Mouse (Mus musculus): ENCODE measurements around the gene Raly. TPM values are rescaled to one million over a fixed set of nuclear protein-coding genes. Genes with fewer than 3 reads are reported as not detected.

Raly gene
- total RNA-seq, 2 experiments from 2014 or later, result 99.4 to 101 TPM

- intact Hi-C loops (cut with DNase I), result no loop called here
- peak in 1 of 2 experiments; percentile 28 for DNase-seq (ENCODE audit: low spot score in 2 of 2)
Observed at GRCm38 (mm10) chr2:154782361-154782760, 8.5 kb upstream of the Raly start.

- DNase-seq (ENCODE audit: low spot score in 2 of 2), result no peak
- intact Hi-C loops (cut with DNase I), result no loop called here
Observed at GRCm38 (mm10) chr2:154782856-154783650, 7.8 kb upstream of the Raly start.

- DNase-seq (ENCODE audit: low spot score in 2 of 2), result peak in 1 of 2 experiments; percentile 43
- intact Hi-C loops (cut with DNase I), result no loop called here
Observed at GRCm38 (mm10) chr2:154785284-154785683, 5.6 kb upstream of the Raly start.

GRCm38 (mm10) chr2:154786187-154786586 lies 4.7 kb upstream of the Raly start:
- intact Hi-C loops (cut with DNase I), result no loop called here
- DNase-seq (ENCODE audit: low spot score in 2 of 2), result no peak

- intact Hi-C loops (cut with DNase I), result no loop called here
- no peak for DNase-seq (ENCODE audit: low spot score in 2 of 2)
Observed at GRCm38 (mm10) chr2:154786776-154787175, 4.1 kb upstream of the Raly start.

- intact Hi-C loops (cut with DNase I), result no loop called here
- DNase-seq (ENCODE audit: low spot score in 2 of 2), result no peak
Observed at GRCm38 (mm10) chr2:154789381-154789780, 1.5 kb upstream of the Raly start.

GRCm38 (mm10) chr2:154789977-154790655 lies 780 bp upstream of the Raly start:
- intact Hi-C loops (cut with DNase I), result loop anchor here (1.0 to 5.0 kb wide), 3 partner anchors 62 to 133 kb away; no protein-coding TSS in a partner anchor
- DNase-seq (ENCODE audit: low spot score in 2 of 2), result no peak

GRCm38 (mm10) chr2:154791661-154792642 lies 1.1 kb downstream of the Raly start:
- peak; percentile 43 to 57 for DNase-seq (ENCODE audit: low spot score in 2 of 2)
- intact Hi-C loops (cut with DNase I), result loop anchor here (5.0 kb wide), 2 partner anchors 60 to 135 kb away; no protein-coding TSS in a partner anchor

GRCm38 (mm10) chr2:154803372-154803771 lies 12.5 kb downstream of the Raly start:
- DNase-seq (ENCODE audit: low spot score in 2 of 2), result no peak
- intact Hi-C loops (cut with DNase I), result no loop called here

- no peak for DNase-seq (ENCODE audit: low spot score in 2 of 2)
- intact Hi-C loops (cut with DNase I), result no loop called here
Observed at GRCm38 (mm10) chr2:154803845-154804244, 12.9 kb downstream of the Raly start.

- intact Hi-C loops (cut with DNase I), result no loop called here
- DNase-seq (ENCODE audit: low spot score in 2 of 2), result no peak
Observed at GRCm38 (mm10) chr2:154807689-154808088, 16.8 kb downstream of the Raly start.

GRCm38 (mm10) chr2:154809107-154809762 lies 18.3 kb downstream of the Raly start:
- intact Hi-C loops (cut with DNase I), result no loop called here
- no peak for DNase-seq (ENCODE audit: low spot score in 2 of 2)

GRCm38 (mm10) chr2:154810821-154811220 lies 19.9 kb downstream of the Raly start:
- intact Hi-C loops (cut with DNase I), result no loop called here
- DNase-seq (ENCODE audit: low spot score in 2 of 2), result no peak

GRCm38 (mm10) chr2:154813426-154813825 lies 22.5 kb downstream of the Raly start:
- intact Hi-C loops (cut with DNase I), result no loop called here
- no peak for DNase-seq (ENCODE audit: low spot score in 2 of 2)

GRCm38 (mm10) chr2:154817089-154817488 lies 26.2 kb downstream of the Raly start:
- intact Hi-C loops (cut with DNase I), result no loop called here

GRCm38 (mm10) chr2:154817788-154818187 lies 26.9 kb downstream of the Raly start:
- DNase-seq (ENCODE audit: low spot score in 2 of 2), result peak; percentile 39 to 65
- intact Hi-C loops (cut with DNase I), result no loop called here

More at GRCm38 (mm10) chr2:154817089-154817488, 26.2 kb downstream of the Raly start:
- no peak for DNase-seq (ENCODE audit: low spot score in 2 of 2)

GRCm38 (mm10) chr2:154818599-154818998 lies 27.7 kb downstream of the Raly start:
- DNase-seq (ENCODE audit: low spot score in 2 of 2), result no peak
- intact Hi-C loops (cut with DNase I), result no loop called here

GRCm38 (mm10) chr2:154820346-154820745 lies 29.4 kb downstream of the Raly start:
- intact Hi-C loops (cut with DNase I), result no loop called here

GRCm38 (mm10) chr2:154826054-154826538 lies 35.2 kb downstream of the Raly start:
- no peak for DNase-seq (ENCODE audit: low spot score in 2 of 2)
- intact Hi-C loops (cut with DNase I), result no loop called here

More at GRCm38 (mm10) chr2:154820346-154820745, 29.4 kb downstream of the Raly start:
- DNase-seq (ENCODE audit: low spot score in 2 of 2), result no peak

Measured in left cerebral cortex, postnatal 25 days (tissue).